Mouse (Mus musculus): ENCODE data around the gene Atp2b2. TPM values are rescaled to one million over a fixed set of nuclear protein-coding genes. Genes with fewer than 3 reads are reported as not detected.

The Atp2b2 gene
- polyA plus RNA-seq, 1 experiment from 2014 or later: 0.06 TPM

DNA sequence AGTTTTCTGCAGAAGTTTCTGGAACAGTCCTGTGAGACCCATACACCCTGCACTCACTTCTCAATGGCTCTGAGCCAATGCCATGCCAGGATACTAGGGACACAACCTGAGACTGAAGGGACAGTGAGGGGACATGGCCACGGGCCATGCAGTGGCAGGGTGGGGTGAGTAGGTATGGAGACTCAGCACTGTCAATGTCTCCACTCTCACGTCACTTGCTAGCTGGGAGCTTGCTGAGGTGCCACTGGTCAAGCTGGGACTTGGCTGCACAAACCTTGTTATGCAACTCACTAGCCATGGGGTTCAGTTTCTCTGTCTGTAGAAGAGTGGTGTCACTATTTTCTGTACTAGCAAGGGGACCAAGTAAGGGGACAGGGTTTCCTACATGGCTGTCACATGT lies 167.2 kb downstream of the Atp2b2 start:
- DNase-seq (ENCODE audit: low spot score): no peak
- WGBS: 69% methylated on average over 2 of the region's 2 CpGs

DNA sequence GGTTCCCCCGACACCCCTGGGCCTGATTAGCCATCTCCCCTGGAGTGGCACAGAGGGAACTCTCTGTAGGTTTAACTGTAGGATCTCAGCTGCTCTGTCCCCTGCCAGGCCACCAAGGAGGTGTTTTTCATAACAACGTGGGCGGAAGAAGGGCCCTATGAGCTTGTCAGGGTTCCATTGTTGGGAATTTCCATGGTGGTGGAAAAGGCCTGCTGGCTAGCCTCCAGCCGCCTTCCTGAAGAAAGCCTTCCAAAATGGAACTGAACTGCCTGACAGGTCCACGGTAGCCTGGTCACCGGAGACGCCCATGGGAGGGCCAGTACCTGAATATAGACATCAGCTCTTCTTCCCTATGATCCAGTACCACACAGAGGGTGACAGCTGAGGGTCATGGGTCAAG lies 169.8 kb downstream of the Atp2b2 start:
- no peaks in the 10 kb centered on the region for H3K4me1 ChIP-seq
- H3K4me3 ChIP-seq: no peak overlapping the region
- H3K36me3 ChIP-seq: no peaks in the 10 kb centered on the region
- no peak overlapping the region for H3K27ac ChIP-seq
- H3K9me3 ChIP-seq: no peaks in the 10 kb centered on the region
- peaks cover 41% of the 10 kb centered on the region for H3K27me3 ChIP-seq (ENCODE audit: insufficient read depth, poor library complexity, severe bottlenecking)
- 75% methylated on average over 7 of the region's 7 CpGs for WGBS
- no peak for DNase-seq (ENCODE audit: low spot score)

More for the DNA sequence above, 167.2 kb downstream of the Atp2b2 start:
- H3K4me3 ChIP-seq: no peak overlapping the region
- no peaks in the 10 kb centered on the region for H3K9me3 ChIP-seq
- peaks cover 49% of the 10 kb centered on the region for H3K27me3 ChIP-seq (ENCODE audit: insufficient read depth, poor library complexity, severe bottlenecking)
- H3K27ac ChIP-seq: no peak overlapping the region
- H3K4me1 ChIP-seq: no peaks in the 10 kb centered on the region
- no peaks in the 10 kb centered on the region for H3K36me3 ChIP-seq

DNA sequence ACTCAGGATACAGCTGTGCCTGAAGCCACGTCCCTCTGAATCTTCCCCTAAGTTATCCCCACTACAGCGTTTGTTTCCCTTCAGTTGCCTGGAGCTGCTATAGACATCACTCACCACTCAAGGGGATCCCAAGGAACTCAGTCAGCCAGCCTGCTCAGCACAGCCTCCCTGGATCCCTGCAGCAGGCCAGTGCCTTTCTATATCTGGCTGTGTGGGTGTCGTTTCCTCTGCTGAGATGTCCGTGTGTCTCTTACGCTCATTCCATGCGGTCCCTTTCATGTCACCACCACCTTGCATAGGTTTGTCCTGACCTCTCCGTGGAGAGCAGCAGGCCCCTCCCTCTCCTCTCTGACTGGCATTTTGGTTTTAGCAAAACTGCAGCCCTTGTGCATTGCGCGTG lies 171.6 kb downstream of the Atp2b2 start:
- no peak for DNase-seq (ENCODE audit: low spot score)
- Histone ChIP-seq H3K27me3 (ENCODE audit: insufficient read depth, poor library complexity, severe bottlenecking) (peaks cover 45% of the 10 kb centered on the region), H3K4me3 (no peak overlapping the region), H3K27ac (no peak overlapping the region), H3K36me3 (no peaks in the 10 kb centered on the region), H3K4me1 (no peaks in the 10 kb centered on the region), H3K9me3 (no peaks in the 10 kb centered on the region)
- 59% methylated on average over 9 of the region's 9 CpGs for WGBS

DNA sequence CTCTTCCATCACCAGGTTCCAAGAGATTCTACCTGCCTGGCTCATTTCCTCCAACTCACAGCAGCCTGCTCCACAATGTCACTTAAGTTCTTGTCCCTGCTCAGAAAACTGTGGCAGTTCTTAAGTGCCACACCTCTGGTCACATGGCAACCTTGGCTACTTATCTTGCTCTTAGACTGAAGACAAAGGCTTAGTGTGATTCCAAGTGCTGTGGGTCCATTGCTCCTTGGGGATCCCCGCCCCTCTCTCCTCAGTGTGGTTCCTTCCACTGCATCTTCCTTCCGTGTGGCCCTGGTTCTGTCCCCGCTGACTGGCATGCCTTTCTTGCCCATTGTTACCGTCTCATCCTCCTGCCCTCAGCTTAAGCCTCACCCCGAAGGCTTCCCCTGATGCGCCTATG lies 173.9 kb downstream of the Atp2b2 start:
- H3K4me3 ChIP-seq: no peak overlapping the region
- no peak overlapping the region for H3K27ac ChIP-seq
- no peaks in the 10 kb centered on the region for H3K9me3 ChIP-seq
- H3K4me1 ChIP-seq: 0 out of 2 replicates have a peak, but pooled peaks cover under 1% of the 10 kb centered on the region
- no peak for DNase-seq (ENCODE audit: low spot score)
- 83% methylated on average over 6 of the region's 6 CpGs for WGBS
- peaks cover 45% of the 10 kb centered on the region for H3K27me3 ChIP-seq (ENCODE audit: insufficient read depth, poor library complexity, severe bottlenecking)
- H3K36me3 ChIP-seq: no peaks in the 10 kb centered on the region

DNA sequence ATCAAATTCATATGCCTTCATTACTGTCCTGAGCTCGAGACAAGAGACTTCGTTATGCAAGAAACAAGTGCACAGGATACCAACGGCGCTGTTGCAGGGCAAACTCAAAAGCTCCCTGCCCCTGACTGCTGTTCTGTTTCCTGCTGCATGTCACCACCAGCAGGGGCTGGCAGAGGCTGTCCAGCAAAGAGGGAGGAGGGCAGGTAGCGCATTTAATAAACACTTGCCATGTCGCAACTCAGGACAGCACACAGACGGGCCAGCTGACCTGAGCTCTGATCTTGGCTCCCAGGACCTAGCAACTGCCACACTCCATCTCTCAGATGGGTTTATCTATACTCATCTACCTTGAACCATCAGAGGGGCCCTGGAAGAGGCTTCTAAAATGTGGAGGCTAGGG lies 176.7 kb downstream of the Atp2b2 start:
- WGBS: 74% methylated on average over 7 of the region's 7 CpGs
- Histone ChIP-seq H3K4me3 (no peak overlapping the region), H3K27me3 (ENCODE audit: insufficient read depth, poor library complexity, severe bottlenecking) (peaks cover 34% of the 10 kb centered on the region), H3K36me3 (no peaks in the 10 kb centered on the region), H3K27ac (no peak overlapping the region), H3K4me1 (0 out of 2 replicates have a peak, but pooled peaks cover 4% of the 10 kb centered on the region), H3K9me3 (no peaks in the 10 kb centered on the region)
- no peak for DNase-seq (ENCODE audit: low spot score)

DNA sequence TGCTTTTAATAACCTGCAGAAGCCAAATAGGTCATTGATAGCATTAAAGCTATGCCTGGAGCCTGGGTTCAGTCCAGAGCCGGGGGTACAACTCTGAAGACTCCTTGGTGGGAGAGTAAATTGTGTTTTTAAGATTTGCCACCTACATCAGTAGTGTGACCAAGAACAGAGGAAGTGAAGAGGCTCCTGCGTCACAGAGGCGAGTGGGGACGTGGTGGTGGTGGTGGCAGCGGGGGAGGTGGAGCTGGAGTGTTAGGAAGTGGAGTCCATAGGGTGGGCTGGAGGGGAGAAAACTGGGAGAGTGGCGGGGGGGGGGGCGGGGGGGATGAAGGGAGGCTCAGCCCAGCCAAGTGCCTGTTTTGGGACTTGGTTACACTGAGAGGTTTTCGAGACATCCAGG lies 177.6 kb downstream of the Atp2b2 start:
- Histone ChIP-seq H3K27me3 (ENCODE audit: insufficient read depth, poor library complexity, severe bottlenecking) (peaks cover 28% of the 10 kb centered on the region), H3K9me3 (no peaks in the 10 kb centered on the region), H3K4me3 (no peak overlapping the region), H3K36me3 (no peaks in the 10 kb centered on the region), H3K27ac (no peak overlapping the region), H3K4me1 (0 out of 2 replicates have a peak, but pooled peaks cover 4% of the 10 kb centered on the region)
- 43% methylated on average over 7 of the region's 8 CpGs for WGBS
- no peak for DNase-seq (ENCODE audit: low spot score)

DNA sequence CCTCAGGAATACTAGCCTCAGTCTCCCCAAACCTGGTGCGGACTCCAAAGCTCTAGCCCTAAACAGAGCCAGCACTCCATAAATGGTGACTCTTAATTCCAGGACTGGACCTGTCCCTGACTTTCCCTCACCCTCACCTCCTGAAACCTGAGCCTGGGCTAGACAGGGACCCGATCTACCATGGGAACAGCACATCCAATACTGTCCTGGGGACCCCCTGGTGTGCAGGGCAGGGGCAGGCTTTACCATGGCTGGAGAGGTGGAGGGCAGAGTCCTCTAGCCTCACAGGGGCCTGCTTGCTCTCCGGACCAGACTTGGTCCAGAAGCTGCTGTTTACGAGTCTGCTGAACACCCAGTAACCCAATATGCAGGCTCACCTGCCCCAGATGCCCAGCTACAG lies 179.5 kb downstream of the Atp2b2 start:
- Histone ChIP-seq H3K36me3 (no peaks in the 10 kb centered on the region), H3K4me3 (no peak overlapping the region), H3K27me3 (ENCODE audit: insufficient read depth, poor library complexity, severe bottlenecking) (peaks cover 30% of the 10 kb centered on the region), H3K27ac (no peak overlapping the region), H3K4me1 (0 out of 2 replicates have a peak, but pooled peaks cover 4% of the 10 kb centered on the region), H3K9me3 (no peaks in the 10 kb centered on the region)
- no peak for DNase-seq (ENCODE audit: low spot score)
- WGBS: 63% methylated on average over 4 of the region's 4 CpGs

DNA sequence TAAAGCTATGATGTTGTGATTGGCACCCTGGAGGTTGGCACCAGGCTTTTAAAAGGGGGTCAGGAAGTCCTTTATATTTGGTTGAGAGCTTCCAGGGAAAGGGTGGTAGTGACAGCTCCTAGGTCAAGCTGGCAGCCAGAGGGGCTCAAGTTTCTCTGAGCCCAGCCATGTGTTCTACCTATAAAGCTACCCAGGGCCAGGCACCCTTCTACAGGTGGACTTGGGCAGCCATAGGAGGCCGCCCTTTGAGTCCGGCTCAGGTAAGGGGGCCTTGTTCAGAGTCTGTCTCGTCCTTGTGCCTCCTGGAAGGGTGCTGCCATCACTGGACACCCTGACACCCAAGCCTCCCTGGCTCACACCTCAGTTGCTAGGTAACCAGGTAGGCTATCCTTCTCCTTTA lies 180.5 kb downstream of the Atp2b2 start:
- WGBS: 72% methylated on average over 3 of the region's 3 CpGs
- no peak for DNase-seq (ENCODE audit: low spot score)
- 0 out of 2 replicates have a peak, but pooled peaks cover 4% of the 10 kb centered on the region for H3K4me1 ChIP-seq

DNA sequence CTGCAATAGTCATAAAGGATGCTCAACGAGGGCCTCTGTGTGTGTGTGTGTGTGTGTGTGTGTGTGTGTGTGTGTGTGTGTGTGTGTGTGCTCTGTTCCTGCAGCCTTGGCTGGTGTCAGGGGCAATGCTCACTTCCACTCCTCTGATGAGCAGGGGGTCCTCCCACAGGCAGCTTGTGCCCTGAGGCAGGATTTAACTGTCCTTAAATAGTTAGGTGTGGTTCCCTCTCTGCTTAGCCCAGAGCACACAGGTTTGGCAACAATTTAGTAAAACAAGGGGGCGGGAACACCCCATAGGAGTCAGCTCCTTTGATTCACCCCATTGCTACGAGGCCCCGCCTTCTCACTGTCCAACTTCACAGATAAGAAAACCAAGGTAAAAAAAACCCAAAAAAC lies 181.0 kb downstream of the Atp2b2 start:
- Histone ChIP-seq H3K4me3 (no peak overlapping the region), H3K9me3 (no peaks in the 10 kb centered on the region), H3K36me3 (no peaks in the 10 kb centered on the region), H3K27me3 (ENCODE audit: insufficient read depth, poor library complexity, severe bottlenecking) (peaks cover 39% of the 10 kb centered on the region), H3K4me1 (0 out of 2 replicates have a peak, but pooled peaks cover 4% of the 10 kb centered on the region), H3K27ac (no peak overlapping the region)
- WGBS: 59% methylated on average over 4 of the region's 4 CpGs
- DNase-seq (ENCODE audit: low spot score): no peak

More for the DNA sequence above, 180.5 kb downstream of the Atp2b2 start:
- no peak overlapping the region for H3K4me3 ChIP-seq
- no peak overlapping the region for H3K27ac ChIP-seq
- H3K36me3 ChIP-seq: no peaks in the 10 kb centered on the region
- peaks cover 35% of the 10 kb centered on the region for H3K27me3 ChIP-seq (ENCODE audit: insufficient read depth, poor library complexity, severe bottlenecking)
- H3K9me3 ChIP-seq: no peaks in the 10 kb centered on the region

DNA sequence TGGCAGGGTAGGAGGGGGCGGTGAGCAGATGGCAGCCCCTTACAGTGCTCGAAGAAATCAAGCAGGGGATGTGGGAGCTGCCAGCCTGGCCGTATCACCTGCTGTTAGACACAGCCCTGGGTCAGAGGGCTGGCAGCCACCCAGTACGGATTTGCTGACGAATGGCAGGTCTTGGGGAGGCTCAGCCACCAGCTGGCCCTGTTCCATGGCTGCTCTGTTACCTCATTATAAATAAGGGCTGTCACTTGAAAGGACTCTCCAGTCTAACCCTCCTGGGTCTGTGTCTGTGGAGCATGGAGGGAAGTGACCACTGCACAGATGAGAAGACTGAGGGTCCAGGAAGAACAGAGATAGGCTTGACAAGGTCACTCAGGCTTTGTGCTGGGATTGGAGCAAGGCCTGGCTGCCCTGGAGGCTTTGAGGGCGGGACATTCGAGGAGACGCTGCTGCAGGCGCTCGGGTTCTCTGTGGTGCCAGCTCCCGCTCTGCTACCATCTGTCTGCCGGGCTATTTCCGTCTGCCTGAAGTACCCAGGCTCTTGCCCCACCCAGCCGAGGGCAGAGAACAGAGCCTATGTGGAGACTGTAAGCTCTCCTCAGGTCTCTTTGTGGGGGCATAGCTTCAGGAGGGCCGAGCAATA lies 181.6 kb downstream of the Atp2b2 start:
- 72% methylated on average over 15 of the region's 15 CpGs for WGBS
- DNase-seq (ENCODE audit: low spot score): no peak
- H3K4me3 ChIP-seq: no peak overlapping the region

DNA sequence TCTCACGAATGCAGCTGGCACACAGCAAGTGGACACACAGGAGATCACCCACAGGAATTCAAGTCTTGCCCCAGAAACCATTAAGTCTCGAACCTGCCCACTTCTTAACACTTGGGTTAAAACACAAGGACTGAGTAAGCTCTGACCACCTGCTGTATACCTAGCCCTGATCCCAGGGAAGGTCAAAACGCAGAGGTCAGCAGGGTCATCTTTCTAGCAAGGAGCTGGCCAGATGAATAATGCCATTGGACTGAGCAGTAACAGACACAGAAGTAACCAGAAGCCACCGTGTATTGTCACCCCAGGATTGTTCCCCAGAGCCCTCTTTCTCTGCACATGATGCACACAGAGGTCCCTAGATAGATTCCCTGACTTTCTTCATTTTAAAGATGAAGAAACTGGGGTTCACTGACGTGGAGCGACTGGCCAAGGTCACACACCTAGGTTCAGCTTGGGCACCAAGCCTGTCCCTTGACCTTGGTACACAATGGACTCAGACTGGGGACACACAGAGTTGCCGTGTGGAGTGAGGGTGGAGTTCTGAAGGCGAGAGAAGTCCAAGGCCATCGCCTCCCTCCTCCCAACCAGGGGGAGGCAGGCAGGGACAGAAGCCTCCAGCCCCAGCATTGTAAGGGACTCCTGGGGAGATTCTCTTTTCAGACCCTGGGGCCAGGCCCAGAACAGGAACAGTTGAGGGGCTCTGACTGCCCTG lies 182.2 kb downstream of the Atp2b2 start:
- WGBS: 71% methylated on average over 9 of the region's 9 CpGs
- Histone ChIP-seq H3K27ac (no peak overlapping the region), H3K9me3 (no peaks in the 10 kb centered on the region), H3K4me3 (no peak overlapping the region), H3K36me3 (no peaks in the 10 kb centered on the region), H3K27me3 (ENCODE audit: insufficient read depth, poor library complexity, severe bottlenecking) (peaks cover 34% of the 10 kb centered on the region), H3K4me1 (0 out of 2 replicates have a peak, but pooled peaks cover 4% of the 10 kb centered on the region)
- no peak for DNase-seq (ENCODE audit: low spot score)

More for the DNA sequence above, 181.6 kb downstream of the Atp2b2 start:
- Histone ChIP-seq H3K9me3 (no peaks in the 10 kb centered on the region), H3K4me1 (0 out of 2 replicates have a peak, but pooled peaks cover 4% of the 10 kb centered on the region), H3K36me3 (no peaks in the 10 kb centered on the region), H3K27me3 (ENCODE audit: insufficient read depth, poor library complexity, severe bottlenecking) (peaks cover 35% of the 10 kb centered on the region), H3K27ac (no peak overlapping the region)

DNA sequence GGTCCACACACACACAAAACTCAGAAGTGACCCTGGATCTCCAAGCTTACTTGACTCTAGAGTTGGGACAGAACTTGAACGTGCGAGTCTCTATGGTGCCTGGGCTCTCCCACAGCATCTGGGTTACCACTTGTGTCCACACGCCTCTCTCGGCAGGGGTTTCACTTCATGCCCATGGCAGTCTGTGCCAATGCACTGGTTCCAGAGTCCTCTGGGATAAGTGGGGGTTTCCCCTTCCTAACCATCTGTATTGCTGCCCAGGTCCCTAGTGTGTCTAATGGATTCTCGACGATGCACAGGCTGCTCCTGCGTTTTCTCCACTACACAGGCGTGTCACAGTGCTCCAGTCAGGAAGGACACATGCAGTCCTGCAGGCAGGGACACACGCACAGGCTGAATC lies 184.1 kb downstream of the Atp2b2 start:
- no peak for DNase-seq (ENCODE audit: low spot score)
- 83% methylated on average over 9 of the region's 9 CpGs for WGBS
- Histone ChIP-seq H3K36me3 (no peaks in the 10 kb centered on the region), H3K4me3 (no peak overlapping the region), H3K27me3 (ENCODE audit: insufficient read depth, poor library complexity, severe bottlenecking) (peaks cover 30% of the 10 kb centered on the region), H3K27ac (no peak overlapping the region), H3K9me3 (no peaks in the 10 kb centered on the region), H3K4me1 (0 out of 2 replicates have a peak, but pooled peaks cover 1% of the 10 kb centered on the region)

DNA sequence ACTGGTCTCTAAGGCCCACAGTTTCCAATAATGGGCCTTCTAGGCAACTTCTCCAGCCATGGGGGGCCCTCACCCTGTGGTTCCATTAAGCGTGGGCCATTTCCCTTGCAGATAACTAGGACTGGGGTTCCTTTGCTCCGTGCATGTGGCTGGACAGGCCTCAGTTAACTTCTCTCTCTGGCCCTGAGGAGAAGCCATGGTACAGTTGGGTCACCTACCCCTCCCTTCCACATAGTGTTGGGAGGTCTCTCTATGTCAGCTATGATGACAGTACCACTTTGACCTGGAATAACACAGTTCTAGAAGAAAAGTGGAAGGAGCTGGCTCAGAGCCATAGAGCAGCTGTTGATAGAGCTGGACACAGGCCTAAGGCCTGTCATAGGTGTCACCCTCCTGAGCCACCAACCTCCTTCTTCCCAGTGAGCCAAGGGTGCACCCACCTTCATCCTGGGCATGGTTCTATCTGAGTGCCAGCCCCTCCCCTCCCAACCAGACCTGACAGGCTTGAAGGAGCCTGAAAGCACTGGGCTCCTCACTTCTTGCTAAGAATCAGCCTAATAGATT lies 185.0 kb downstream of the Atp2b2 start:
- H3K4me1 ChIP-seq: no peaks in the 10 kb centered on the region
- no peaks in the 10 kb centered on the region for H3K9me3 ChIP-seq
- H3K4me3 ChIP-seq: no peak overlapping the region
- no peaks in the 10 kb centered on the region for H3K36me3 ChIP-seq
- DNase-seq (ENCODE audit: low spot score): no peak
- WGBS: 62% methylated on average over 2 of the region's 2 CpGs
- H3K27ac ChIP-seq: no peak overlapping the region
- peaks cover 30% of the 10 kb centered on the region for H3K27me3 ChIP-seq (ENCODE audit: insufficient read depth, poor library complexity, severe bottlenecking)

All from heart, embryonic 10.5 days (tissue).